In genomic region chr11:57176552-57176951, GRCm38 (mm10) we compare ENCODE assay signal across 8 mouse cellular contexts.
A peak's percentile ranks its signal among the peaks of the same experiment; 100 is the strongest.
DNase-seq lines count a peak whose midpoint lies in the region.
"Had no signal": no experiment of that assay in that cellular context is flagged by ENCODE, and none has a peak within 500 bp of the region (broad histone marks: within the 10 kb centered on the region; RNA-seq: fewer than 3 reads in every experiment).

No protein-coding gene starts in this region.

- peak; percentile 16 for DNase-seq in kidney, postnatal 10 days
- no peak for DNase-seq in kidney, adult 9 months
- peak; percentile 20 for DNase-seq in thymus, postnatal 4 days
- DNase-seq in thymus, adult 18-20 months = no peak
- DNase-seq in embryo, embryonic 9.5 days (ENCODE audit: extremely low spot score) = peak; percentile 39
- DNase-seq in adrenal gland, adult 18-20 months (ENCODE audit: low spot score in 2 of 2) = no peak
- DNase-seq in ovary, adult 18-20 months (ENCODE audit: low spot score) = no peak
- DNase-seq: thymus, postnatal 36 days had no signal

Comparison
In these comparisons a context has a peak if more than half of its experiments do, and no peak if none do; other contexts are left out.
1. DNase-seq: peak in kidney, postnatal 10 days (single experiment), thymus, postnatal 4 days (single experiment) and embryo, embryonic 9.5 days (single experiment); none in kidney, adult 9 months (single experiment), thymus, adult 18-20 months (0 of 2), adrenal gland, adult 18-20 months (0 of 2) and ovary, adult 18-20 months (single experiment).